Mouse (Mus musculus) brain, embryonic 14.5 days (tissue): ENCODE data around the gene Krtap19-9b.

ENCODE experiments used
- CTCF ChIP-seq: fragments of 200-500 bp; IDR thresholded peaks from 2 replicates; pipeline ENCODE4 v1.5.1; 2012; ENCODE audit warnings: inconsistent platforms, mild to moderate bottlenecking, moderate library complexity, borderline replicate concordance; ENCODE audit not compliant: insufficient read depth, insufficient read length; ENCODE audit errors: extremely low read depth
- POLR2A ChIP-seq: fragments of 200-500 bp; IDR thresholded peaks from 2 replicates; pipeline ENCODE4 v1.6.1; 2012; ENCODE audit warnings: mild to moderate bottlenecking, inconsistent platforms, borderline replicate concordance; ENCODE audit not compliant: poor library complexity, insufficient read depth, insufficient read length, severe bottlenecking; ENCODE audit errors: extremely low read depth

- TF ChIP-seq CTCF (no peak), POLR2A (no peak)
Observed at GRCm38 (mm10) chr16:88941106-88941505, 9.0 kb upstream of the Krtap19-9b start.
